Comparison of ENCODE assay signal across 8 mouse cellular contexts in the genomic region with DNA sequence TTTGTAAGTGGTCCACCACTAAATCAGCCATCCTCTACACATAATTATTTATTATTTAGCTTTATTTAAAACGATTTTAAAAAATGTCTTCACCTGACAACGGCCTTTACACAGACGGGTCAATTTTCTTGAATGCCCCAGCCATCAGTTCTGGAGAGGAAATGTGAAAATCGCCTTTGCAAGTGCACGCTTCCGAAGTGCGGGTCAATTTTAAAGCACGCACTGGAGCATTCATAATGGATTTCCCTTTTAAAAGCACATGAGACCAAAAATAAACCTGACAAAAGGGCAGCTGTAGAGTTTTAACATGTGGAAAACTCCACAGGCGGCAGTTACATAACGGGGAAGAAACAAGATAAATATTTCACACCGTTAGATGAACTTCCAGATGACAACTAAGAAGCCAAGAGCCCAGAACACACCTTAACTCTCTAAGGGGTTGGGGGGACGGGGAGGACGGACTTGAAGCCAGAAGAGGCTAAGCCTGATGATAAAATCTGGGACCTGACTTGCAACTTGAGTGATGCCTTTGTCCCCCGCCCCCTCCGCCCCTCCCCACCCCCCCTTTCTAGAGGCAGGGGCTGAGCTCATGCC. TPM values are rescaled to one million over a fixed set of nuclear protein-coding genes. Genes with fewer than 3 reads are reported as not detected.
A peak's percentile ranks its signal among the peaks of the same experiment; 100 is the strongest.
DNase-seq lines count a peak whose midpoint lies in the region; ATAC-seq and TF ChIP-seq lines count a peak whose summit lies in the region.

No protein-coding gene starts in this region.

- no peaks in the 10 kb centered on the region for H3K36me3 ChIP-seq in megakaryocyte, embryonic 14.5 days (replicated peaks; ENCODE audit: low read length)
- H3K36me3 ChIP-seq in heart, embryonic 11.5 days (ENCODE audit: control insufficient read depth, insufficient read depth, low read length) = no peaks in the 10 kb centered on the region
- no peaks in the 10 kb centered on the region for H3K36me3 ChIP-seq in liver, embryonic 12.5 days
- H3K36me3 ChIP-seq in stomach, postnatal 0 days (ENCODE audit: control insufficient read depth, insufficient read depth, low read length) = no peaks in the 10 kb centered on the region

- 5% methylated on average over 15 of the region's 15 CpGs for WGBS in heart, embryonic 11.5 days (ENCODE audit: insufficient replicate concordance)
- WGBS in liver, embryonic 12.5 days (ENCODE audit: insufficient replicate concordance) = 9% methylated on average over 15 of the region's 15 CpGs
- WGBS in stomach, postnatal 0 days = 5% methylated on average over 15 of the region's 15 CpGs

- H3K4me3 ChIP-seq in megakaryocyte, embryonic 14.5 days (replicated peaks) = peak overlapping the region; percentile 95
- H3K4me3 ChIP-seq in heart, embryonic 11.5 days (ENCODE audit: low read depth, low read length) = peak overlapping the region; percentile 58
- H3K4me3 ChIP-seq in liver, embryonic 12.5 days = peak overlapping the region; percentile 53
- H3K4me3 ChIP-seq in stomach, postnatal 0 days (ENCODE audit: low read depth, low read length) = peak overlapping the region; percentile 59

- peaks cover 37% of the 10 kb centered on the region for H3K4me1 ChIP-seq in megakaryocyte, embryonic 14.5 days
- peaks cover 2% of the 10 kb centered on the region; the same call in 1 of the 2 replicates for H3K4me1 ChIP-seq in heart, embryonic 11.5 days (ENCODE audit: control insufficient read depth, insufficient read depth, low read length)
- 0 out of 2 replicates have a peak, but pooled peaks cover 5% of the 10 kb centered on the region for H3K4me1 ChIP-seq in liver, embryonic 12.5 days
- no peaks in the 10 kb centered on the region for H3K4me1 ChIP-seq in stomach, postnatal 0 days (replicated peaks; ENCODE audit: control insufficient read depth, insufficient read depth)

- intact Hi-C loops in left cerebral cortex, postnatal 25 days (cut with DNase I) = no loop called here

- peak overlapping the region; percentile 99 for H3K4me2 ChIP-seq in heart, embryonic 11.5 days
- H3K4me2 ChIP-seq in liver, embryonic 12.5 days = peak overlapping the region; percentile 77
- peak overlapping the region; percentile 98 for H3K4me2 ChIP-seq in stomach, postnatal 0 days (replicated peaks; ENCODE audit: low read depth)

- H3K27me3 ChIP-seq in megakaryocyte, embryonic 14.5 days (replicated peaks) = peaks cover 25% of the 10 kb centered on the region
- peaks cover 6% of the 10 kb centered on the region; the same call in 1 of the 2 replicates for H3K27me3 ChIP-seq in heart, embryonic 11.5 days (ENCODE audit: control insufficient read depth, insufficient read depth, low read length)
- peaks cover 46% of the 10 kb centered on the region for H3K27me3 ChIP-seq in liver, embryonic 12.5 days (replicated peaks)
- no peaks in the 10 kb centered on the region for H3K27me3 ChIP-seq in stomach, postnatal 0 days (ENCODE audit: control insufficient read depth, insufficient read depth, low read length)

- DNase-seq in stomach, postnatal 0 days (ENCODE audit: low spot score) = no peak
- DNase-seq in gastrocnemius, adult 8-10 months (ENCODE audit: low spot score in 2 of 2) = no peak
- DNase-seq in frontal cortex, postnatal 25 days (ENCODE audit: low spot score in 2 of 2) = no peak
- no peak for DNase-seq in left cerebral cortex, postnatal 25 days (ENCODE audit: low spot score in 2 of 2)

- no peak for TF ChIP-seq CTCF in stomach, postnatal 0 days (IDR thresholded peaks at IDR 0.05; ENCODE audit: low read depth)

- H3K9ac ChIP-seq in heart, embryonic 11.5 days (ENCODE audit: low read depth, low read length) = peak overlapping the region; percentile 67; the same call in 1 of the 2 replicates
- no peak overlapping the region for H3K9ac ChIP-seq in liver, embryonic 12.5 days
- no peak overlapping the region for H3K9ac ChIP-seq in stomach, postnatal 0 days (ENCODE audit: low read length)

- TF ChIP-seq EP300 in stomach, postnatal 0 days (optimal IDR thresholded peaks at IDR 0.05) = no peak

- H3K9me3 ChIP-seq in megakaryocyte, embryonic 14.5 days = no peaks in the 10 kb centered on the region
- H3K9me3 ChIP-seq in heart, embryonic 11.5 days (replicated peaks; ENCODE audit: control insufficient read depth, low read length) = no peaks in the 10 kb centered on the region
- no peaks in the 10 kb centered on the region for H3K9me3 ChIP-seq in liver, embryonic 12.5 days (replicated peaks)
- H3K9me3 ChIP-seq in stomach, postnatal 0 days (ENCODE audit: control insufficient read depth, low read length) = no peaks in the 10 kb centered on the region

- no peak overlapping the region for H3K27ac ChIP-seq in heart, embryonic 11.5 days (ENCODE audit: low read depth, low read length)
- no peak overlapping the region for H3K27ac ChIP-seq in liver, embryonic 12.5 days
- no peak overlapping the region for H3K27ac ChIP-seq in stomach, postnatal 0 days (replicated peaks)

- ATAC-seq in megakaryocyte, adult 5-6 weeks (ENCODE audit: poor library complexity, severe bottlenecking) = no peak
- no peak for ATAC-seq in heart, embryonic 11.5 days (replicated peaks; ENCODE audit: insufficient number of reproducible peaks, low FRiP score, low TSS enrichment)
- ATAC-seq in liver, embryonic 12.5 days = no peak
- no peak for ATAC-seq in stomach, postnatal 0 days (ENCODE audit: low FRiP score, low TSS enrichment)

RNA-seq across cellular contexts. Expression of a gene that starts 0.6 kb away (rescaled TPM):
- polyA plus RNA-seq in megakaryocyte, embryonic 14.5 days (2012; ENCODE audit: insufficient read depth, low replicate concordance) = 0.81 TPM in 1 of 2 replicates, not detected in the other
- 0.04 TPM in 1 of 2 replicates, not detected in the other for total RNA-seq in megakaryocyte, adult 5-6 weeks (2015)
- not detected in 2 replicates for total RNA-seq in megakaryocyte, adult 5-6 weeks (2017)
- 8.1 and 9.8 TPM in 2 replicates for polyA plus RNA-seq in heart, embryonic 11.5 days (2014; fragmentation: Nextera tagmentation; extraction: Ambion mirVana)
- 0.92 and 1.1 TPM in 2 replicates for polyA plus RNA-seq in liver, embryonic 12.5 days (2016; fragmentation: Nextera tagmentation; extraction: Ambion mirVana)
- 6.3 and 6.4 TPM in 2 replicates for polyA plus RNA-seq in stomach, postnatal 0 days (2015; fragmentation: Nextera tagmentation; extraction: Ambion mirVana)
- 10 to 100 TPM; 10.6 to 16.3 (median 12.7) TPM for total RNA-seq in gastrocnemius, adult 8-10 months (2022)
- 10 to 100 TPM; 24.6 to 25.5 TPM for total RNA-seq in left cerebral cortex, postnatal 25 days (2021)

RNA-seq across cellular contexts. Expression of a gene that starts 37.8 kb away (rescaled TPM):
- 12.7 and 117 TPM in 2 replicates for polyA plus RNA-seq in megakaryocyte, embryonic 14.5 days (2012; ENCODE audit: insufficient read depth, low replicate concordance)
- 26.1 and 29.2 TPM in 2 replicates for total RNA-seq in megakaryocyte, adult 5-6 weeks (2015)
- 37.8 and 41.1 TPM in 2 replicates for total RNA-seq in megakaryocyte, adult 5-6 weeks (2017)
- polyA plus RNA-seq in heart, embryonic 11.5 days (2014; fragmentation: Nextera tagmentation; extraction: Ambion mirVana) = 51.4 and 53.0 TPM in 2 replicates
- 33.3 and 33.4 TPM in 2 replicates for polyA plus RNA-seq in liver, embryonic 12.5 days (2016; fragmentation: Nextera tagmentation; extraction: Ambion mirVana)
- polyA plus RNA-seq in stomach, postnatal 0 days (2015; fragmentation: Nextera tagmentation; extraction: Ambion mirVana) = 30.2 and 31.2 TPM in 2 replicates
- total RNA-seq in gastrocnemius, adult 8-10 months (2022) = 10 to 100 TPM; 12.0 to 14.5 (median 13.7) TPM
- 10 to 100 TPM; 19.5 to 19.6 TPM for total RNA-seq in left cerebral cortex, postnatal 25 days (2021)
